Mouse (Mus musculus) forebrain, embryonic 11.5 days (tissue): ENCODE data around the gene Uimc1. TPM values are rescaled to one million over a fixed set of nuclear protein-coding genes. Genes with fewer than 3 reads are reported as not detected.

Source experiments
- ATAC-seq: fragments of 200-750 bp; cut with Nextera tagmentation; replicated peaks from 2 replicates; pipeline ENCODE4 v1.8.0; 2017; ENCODE audit warnings: moderate TSS enrichment; ENCODE audit not compliant: low FRiP score
- DNase-seq: peaks from one replicate; pipeline ENCODE4 v3.0.0-alpha.2; 2017; ENCODE audit warnings: low spot score
- H3K27ac ChIP-seq: fragments of 300-500 bp; sonication (generic); 2 replicates; pipeline ENCODE4 v1.5.1; 2014; ENCODE audit warnings: low read depth, low read length
- H3K27me3 ChIP-seq: fragments of 300-500 bp; sonication (generic); 2 replicates; pipeline ENCODE4 v1.6.1; 2014; ENCODE audit warnings: mild to moderate bottlenecking, low read length, mixed read lengths; ENCODE audit not compliant: control insufficient read depth, insufficient read depth
- H3K36me3 ChIP-seq: fragments of 300-500 bp; sonication (generic); 2 replicates; pipeline ENCODE4 v1.6.1; 2014; ENCODE audit warnings: mild to moderate bottlenecking, low read length, moderate library complexity, mixed read lengths; ENCODE audit not compliant: control insufficient read depth, insufficient read depth
- H3K4me1 ChIP-seq: fragments of 300-500 bp; sonication (generic); replicated peaks from 2 replicates; pipeline ENCODE4 v1.6.1; 2014; ENCODE audit warnings: low read length, mixed read lengths; ENCODE audit not compliant: control insufficient read depth, insufficient read depth
- H3K4me2 ChIP-seq: fragments of 300-500 bp; sonication (generic); 2 replicates; pipeline ENCODE4 v1.6.1; 2014; ENCODE audit warnings: low read depth, mild to moderate bottlenecking, low read length, moderate library complexity, mixed read lengths; ENCODE audit not compliant: severe bottlenecking
- H3K4me3 ChIP-seq: fragments of 300-500 bp; sonication (generic); 2 replicates; pipeline ENCODE4 v1.5.1; 2014; ENCODE audit warnings: low read depth, low read length
- H3K9ac ChIP-seq: fragments of 300-500 bp; sonication (generic); 2 replicates; pipeline ENCODE4 v1.6.1; 2014; ENCODE audit warnings: low read length
- H3K9me3 ChIP-seq: fragments of 300-500 bp; sonication (generic); 2 replicates; pipeline ENCODE4 v1.6.1; 2016; ENCODE audit warnings: low read length, mixed read lengths; ENCODE audit not compliant: control insufficient read depth
- WGBS: fragments of 180-500 bp; shearing (Covaris S2); extraction: QIAGEN DNeasy Blood & Tissue Kit; methylation state at CpG from one replicate; pipeline ENCODE4 v1.1.7; 2014; 5-methylcytosine and 5-hydroxymethylcytosine counted together
- polyA plus RNA-seq: library from polyadenylated mRNA; unstranded; fragments of >200 nt; fragmentation: Nextera tagmentation; extraction: Ambion mirVana; gene quantifications from 2 replicates; pipeline ENCODE4 v1.2.1, GENCODE M21; 2014

Uimc1 gene
- polyA plus RNA-seq, 1 experiment from 2014 or later = 26.7 TPM

GRCm38 (mm10) chr13:55000433-55000832 lies 99.7 kb downstream of the Uimc1 start:
- Histone ChIP-seq H3K4me1 (peaks cover under 1% of the 10 kb centered on the region), H3K9ac (no peak overlapping the region), H3K36me3 (no peaks in the 10 kb centered on the region), H3K27ac (no peak overlapping the region), H3K4me2 (no peak overlapping the region), H3K4me3 (no peak overlapping the region), H3K27me3 (no peaks in the 10 kb centered on the region; the same call in 1 of the 2 replicates), H3K9me3 (no peaks in the 10 kb centered on the region)
- no peak for DNase-seq
- ATAC-seq = no peak
- WGBS = 83% methylated on average over 10 of the region's 10 CpGs

- H3K4me1 ChIP-seq = peaks cover 18% of the 10 kb centered on the region
- H3K4me2 ChIP-seq = no peak overlapping the region
- 83% methylated on average over 8 of the region's 8 CpGs for WGBS
- ATAC-seq (no peak), DNase-seq (no peak)
- no peak overlapping the region for H3K4me3 ChIP-seq
- H3K9me3 ChIP-seq = no peaks in the 10 kb centered on the region
- H3K36me3 ChIP-seq = no peaks in the 10 kb centered on the region
- H3K27me3 ChIP-seq = no peaks in the 10 kb centered on the region; the same call in none of the 2 replicates
- no peak overlapping the region for H3K9ac ChIP-seq
- no peak overlapping the region for H3K27ac ChIP-seq
Observed at GRCm38 (mm10) chr13:54997568-54997967, 102.5 kb downstream of the Uimc1 start.

DNA sequence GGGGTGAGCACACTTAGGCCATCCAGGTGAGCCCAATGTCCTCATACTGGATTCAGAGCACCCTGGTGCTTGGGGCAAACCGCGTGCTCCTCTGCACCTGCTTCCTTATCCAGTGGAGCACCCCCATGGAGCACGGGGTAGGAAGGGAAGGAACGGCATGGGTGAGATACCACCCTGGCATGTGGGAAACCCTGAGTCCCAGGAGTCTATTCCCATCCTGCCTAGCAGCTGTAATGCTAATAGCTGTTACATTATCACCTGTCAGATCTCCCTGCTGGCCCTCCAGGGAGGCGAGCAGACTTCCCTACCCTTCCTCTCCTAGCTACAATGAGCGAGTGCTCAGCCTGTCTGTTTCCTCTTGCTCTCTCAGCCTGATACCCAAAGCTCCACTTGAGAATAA lies 104.9 kb downstream of the Uimc1 start:
- WGBS = 46% methylated on average over 6 of the region's 6 CpGs
- Histone ChIP-seq H3K27me3 (peaks cover 3% of the 10 kb centered on the region), H3K4me3 (no peak overlapping the region)

GRCm38 (mm10) chr13:54994576-54994975 lies 105.5 kb downstream of the Uimc1 start:
- peak; percentile 62 for DNase-seq
- 0% methylated on average over 4 of the region's 4 CpGs for WGBS
- peaks cover 18% of the 10 kb centered on the region for H3K4me1 ChIP-seq

More for the DNA sequence above, 104.9 kb downstream of the Uimc1 start:
- Histone ChIP-seq H3K36me3 (no peaks in the 10 kb centered on the region), H3K9me3 (no peaks in the 10 kb centered on the region), H3K9ac (no peak overlapping the region), H3K4me1 (peaks cover 18% of the 10 kb centered on the region), H3K4me2 (no peak overlapping the region), H3K27ac (no peak overlapping the region)
- DNase-seq = no peak
- ATAC-seq = no peak; the same call in 1 of the 2 replicates

GRCm38 (mm10) chr13:54992215-54992614 lies 107.9 kb downstream of the Uimc1 start:
- peaks cover 3% of the 10 kb centered on the region for H3K27me3 ChIP-seq
- H3K36me3 ChIP-seq = no peaks in the 10 kb centered on the region
- no peak for DNase-seq
- no peak for ATAC-seq
- H3K27ac ChIP-seq = no peak overlapping the region
- WGBS = 83% methylated on average over 7 of the region's 7 CpGs
- no peaks in the 10 kb centered on the region for H3K9me3 ChIP-seq
- H3K4me1 ChIP-seq = peaks cover 19% of the 10 kb centered on the region
- no peak overlapping the region for H3K4me3 ChIP-seq
- no peak overlapping the region for H3K4me2 ChIP-seq
- no peak overlapping the region for H3K9ac ChIP-seq

More at GRCm38 (mm10) chr13:54994576-54994975, 105.5 kb downstream of the Uimc1 start:
- H3K4me2 ChIP-seq = 0 out of 2 replicates have a peak overlapping the region, but pooled peaks have one; percentile 21
- no peaks in the 10 kb centered on the region for H3K9me3 ChIP-seq
- H3K27me3 ChIP-seq = peaks cover 3% of the 10 kb centered on the region
- H3K9ac ChIP-seq = no peak overlapping the region
- no peaks in the 10 kb centered on the region for H3K36me3 ChIP-seq
- 0 out of 2 replicates have a peak overlapping the region, but pooled peaks have one; percentile 48 for H3K27ac ChIP-seq
- no peak overlapping the region for H3K4me3 ChIP-seq
- no peak; the same call in 1 of the 2 replicates for ATAC-seq

DNA sequence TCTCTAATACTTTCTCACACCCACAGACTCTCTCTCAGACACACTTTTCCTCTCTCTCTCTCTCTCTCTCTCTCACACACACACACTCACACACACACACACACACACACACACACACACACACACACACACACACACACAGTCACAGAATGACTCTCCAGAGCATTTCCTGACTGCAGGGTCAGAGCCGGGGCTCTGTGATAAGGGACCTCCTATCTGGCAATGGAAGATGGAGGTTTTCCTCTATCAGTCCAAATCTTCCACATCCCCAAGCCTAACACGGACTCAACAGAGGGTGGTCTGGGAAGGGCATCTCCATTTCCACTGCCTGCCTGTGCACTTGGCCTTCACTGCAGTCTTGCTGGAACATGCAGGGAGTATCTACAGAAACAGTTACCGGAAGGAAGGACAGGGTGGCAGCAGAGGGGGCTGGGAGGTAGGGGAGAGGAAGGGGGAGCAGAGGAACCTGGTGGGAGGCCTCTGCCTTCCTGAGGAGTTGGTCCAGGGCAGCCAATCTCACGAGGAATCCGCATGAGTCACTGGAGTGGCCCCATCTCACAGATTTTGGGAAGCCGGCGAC lies 111.8 kb downstream of the Uimc1 start:
- 56% methylated on average over 7 of the region's 7 CpGs for WGBS
- peaks cover 3% of the 10 kb centered on the region for H3K27me3 ChIP-seq

DNA sequence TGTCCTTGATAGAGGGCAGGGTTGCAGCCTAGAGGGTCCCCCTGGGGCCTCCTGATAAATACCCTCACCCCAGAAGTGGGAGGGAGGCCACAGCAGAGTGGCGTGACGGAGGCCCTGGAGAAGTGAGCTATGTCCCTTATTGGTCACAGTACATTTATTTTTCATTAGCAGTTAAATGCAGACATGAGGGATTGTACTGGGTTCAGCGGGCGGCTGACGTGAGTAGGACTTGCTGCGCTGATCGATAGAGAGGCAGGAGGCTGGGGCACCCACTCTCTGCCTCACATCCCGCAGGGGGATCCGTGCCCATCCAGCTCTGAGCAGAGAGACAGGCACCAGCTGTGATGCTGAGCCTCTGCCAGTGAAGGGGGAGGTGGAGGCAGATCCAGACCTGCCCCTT lies 112.7 kb downstream of the Uimc1 start:
- 84% methylated on average over 9 of the region's 9 CpGs for WGBS
- Histone ChIP-seq H3K27me3 (peaks cover 5% of the 10 kb centered on the region), H3K27ac (no peak overlapping the region), H3K36me3 (no peaks in the 10 kb centered on the region), H3K4me1 (peaks cover 2% of the 10 kb centered on the region; the same call in 1 of the 2 replicates), H3K9me3 (no peaks in the 10 kb centered on the region), H3K4me3 (no peak overlapping the region), H3K4me2 (no peak overlapping the region), H3K9ac (no peak overlapping the region)
- ATAC-seq (no peak), DNase-seq (no peak)

More for the DNA sequence above, 111.8 kb downstream of the Uimc1 start:
- Histone ChIP-seq H3K4me2 (no peak overlapping the region), H3K27ac (no peak overlapping the region), H3K9me3 (no peaks in the 10 kb centered on the region), H3K36me3 (no peaks in the 10 kb centered on the region), H3K4me3 (no peak overlapping the region), H3K4me1 (peaks cover 5% of the 10 kb centered on the region; the same call in 1 of the 2 replicates), H3K9ac (no peak overlapping the region; the same call in 1 of the 2 replicates)
- DNase-seq (no peak), ATAC-seq (no peak)

DNA sequence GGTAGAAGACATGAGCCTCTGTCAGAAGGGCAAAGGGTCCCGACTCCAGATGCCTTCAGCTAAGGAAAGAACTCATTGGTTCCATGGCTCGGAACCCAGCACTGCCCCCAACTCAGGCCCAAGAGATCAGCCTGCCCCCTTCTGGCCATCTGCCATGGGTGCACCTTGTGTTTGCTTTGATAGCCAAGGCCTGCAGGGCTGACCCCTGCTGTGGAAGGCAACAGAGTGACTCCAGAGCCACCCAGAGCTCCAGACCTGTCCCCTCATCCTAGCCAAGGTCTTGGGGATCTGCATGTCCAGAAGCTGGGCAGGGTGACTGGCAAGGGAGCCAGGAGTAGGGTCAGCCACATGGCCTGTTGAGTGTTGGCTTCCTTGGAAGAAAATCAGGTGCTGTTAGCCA lies 116.5 kb downstream of the Uimc1 start:
- H3K4me2 ChIP-seq = no peak overlapping the region
- H3K4me1 ChIP-seq = peaks cover 12% of the 10 kb centered on the region; the same call in 1 of the 2 replicates
- no peaks in the 10 kb centered on the region for H3K36me3 ChIP-seq
- ATAC-seq (no peak), DNase-seq (peak; percentile 64)
- H3K4me3 ChIP-seq = no peak overlapping the region
- no peak overlapping the region for H3K27ac ChIP-seq
- H3K9me3 ChIP-seq = no peaks in the 10 kb centered on the region
- WGBS = 71% methylated on average over 2 of the region's 2 CpGs
- peaks cover 6% of the 10 kb centered on the region; the same call in 1 of the 2 replicates for H3K27me3 ChIP-seq
- no peak overlapping the region for H3K9ac ChIP-seq

DNA sequence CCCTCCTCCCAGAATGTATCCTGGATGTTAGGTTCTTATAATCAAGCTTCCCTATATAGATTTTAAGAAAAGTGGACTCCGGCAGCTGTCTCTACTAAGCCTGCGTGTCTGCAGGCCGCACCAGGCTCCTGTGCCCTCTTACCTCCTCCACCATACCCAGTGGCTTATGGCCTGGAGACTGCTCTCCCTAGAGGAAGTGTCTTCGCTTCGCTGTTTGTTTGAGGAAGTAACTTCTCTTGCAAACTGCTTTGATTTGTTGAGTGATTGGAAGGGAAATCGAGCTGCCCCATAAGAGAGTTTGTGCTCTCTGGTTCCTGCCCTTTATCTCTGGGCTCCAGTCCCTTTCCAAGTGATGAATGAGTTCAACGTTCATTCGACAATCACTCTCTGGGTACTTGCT lies 117.1 kb downstream of the Uimc1 start:
- ATAC-seq = no peak
- no peak overlapping the region for H3K27ac ChIP-seq
- H3K36me3 ChIP-seq = no peaks in the 10 kb centered on the region
- no peak for DNase-seq
- no peak overlapping the region for H3K9ac ChIP-seq
- H3K4me1 ChIP-seq = peaks cover 12% of the 10 kb centered on the region; the same call in 1 of the 2 replicates
- 88% methylated on average over 8 of the region's 8 CpGs for WGBS
- H3K4me3 ChIP-seq = no peak overlapping the region
- H3K27me3 ChIP-seq = peaks cover 6% of the 10 kb centered on the region; the same call in 1 of the 2 replicates
- H3K9me3 ChIP-seq = no peaks in the 10 kb centered on the region
- H3K4me2 ChIP-seq = no peak overlapping the region
